Mouse (Mus musculus) olfactory bulb, adult 2 months (tissue): ENCODE data around the gene Hist1h2ae.
"Not testable (repeated sequence)": the region's sequence is repeated elsewhere in the genome, so short reads cannot be mapped to it uniquely, and the experiment has no call there.

ENCODE experiments used
- CTCF ChIP-seq: fragments of 200-500 bp; IDR thresholded peaks from 2 replicates; pipeline ENCODE4 v1.5.1; 2012; ENCODE audit warnings: low read depth, mild to moderate bottlenecking, low read length, moderate library complexity; ENCODE audit not compliant: insufficient read depth
- POLR2A ChIP-seq: fragments of 200-500 bp; IDR thresholded peaks from 2 replicates; pipeline ENCODE4 v1.6.1; 2012; ENCODE audit warnings: mild to moderate bottlenecking, low read depth, low read length, moderate library complexity; ENCODE audit not compliant: insufficient read depth

DNA sequence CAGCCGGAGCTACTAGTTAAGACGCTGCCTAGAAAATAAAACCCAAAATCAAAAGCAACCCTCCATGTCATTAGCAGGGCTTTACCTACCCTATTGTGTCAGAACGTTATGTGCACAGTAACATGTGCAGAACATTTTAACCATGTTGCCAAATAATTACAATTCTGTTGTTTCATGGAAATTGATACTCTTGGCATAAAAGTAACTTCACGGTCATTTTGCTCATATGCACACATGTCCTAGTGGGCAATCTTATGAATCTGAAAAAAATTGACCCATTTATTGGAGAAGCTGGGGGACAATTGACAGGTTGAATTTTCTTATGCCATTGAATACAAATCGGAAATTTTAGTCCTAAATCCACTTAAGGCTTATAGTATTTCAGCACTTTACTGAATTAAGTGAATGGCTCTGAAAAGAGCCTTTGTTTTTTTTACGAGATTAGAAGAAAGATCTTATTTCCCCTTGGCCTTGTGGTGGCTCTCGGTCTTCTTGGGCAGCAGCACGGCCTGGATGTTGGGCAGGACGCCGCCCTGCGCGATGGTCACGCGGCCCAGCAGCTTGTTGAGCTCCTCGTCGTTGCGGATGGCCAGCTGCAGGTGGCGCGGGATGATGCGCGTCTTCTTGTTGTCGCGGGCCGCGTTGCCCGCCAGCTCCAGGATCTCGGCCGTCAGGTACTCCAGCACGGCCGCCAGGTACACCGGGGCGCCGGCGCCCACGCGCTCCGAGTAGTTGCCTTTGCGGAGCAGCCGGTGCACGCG lies 579 bp downstream of the Hist1h2ae start:
- TF ChIP-seq POLR2A, CTCF: not testable (repeated sequence)
